Mouse (Mus musculus): ENCODE data around the gene Vim.

DNA sequence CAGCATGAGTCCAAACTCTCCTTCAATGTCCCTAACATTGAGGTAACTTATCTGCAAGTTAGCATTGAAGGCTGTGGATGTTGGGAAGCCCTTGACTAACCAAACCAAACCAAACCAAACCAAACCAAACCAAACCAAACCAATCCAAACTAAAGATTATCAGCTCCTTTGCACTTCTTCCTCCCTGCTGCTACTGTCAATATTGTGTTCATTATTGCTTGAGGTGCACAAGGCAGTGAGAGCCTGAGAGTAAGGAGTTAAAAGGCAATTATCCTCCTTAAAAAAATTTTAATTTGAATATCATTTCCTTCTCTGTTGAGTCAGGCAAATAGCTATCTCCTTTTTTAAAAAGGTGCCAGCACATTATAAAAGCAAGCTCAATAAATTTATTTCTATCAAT, 29.4 kb downstream of the Vim start:
- TF ChIP-seq CTCF (IDR thresholded peaks at IDR 0.05; ENCODE audit: control insufficient read depth, insufficient read depth, insufficient read length) (no peak), USF1 (IDR thresholded peaks at IDR 0.05; ENCODE audit: low read depth) (no peak)

Data from C2C12 (cell line).